Mouse (Mus musculus): ENCODE measurements around the gene Olfr160. TPM values are rescaled to one million over a fixed set of nuclear protein-coding genes. Genes with fewer than 3 reads are reported as not detected.

The Olfr160 gene
- not detected for total RNA-seq (2023)

GRCm38 (mm10) chr9:37716150-37716549 is at the start of gene Olfr160:
Gene Olfr160, minus strand, starts transcription at chr9:37716250.

GRCm38 (mm10) chr9:37744806-37745205 is 28.8 kb upstream of the Olfr160 start, which contains the start of gene Olfr874:
Gene Olfr874, plus strand, starts transcription at chr9:37745106.

GRCm38 (mm10) chr9:37669115-37669514 is 46.9 kb downstream of the Olfr160 start, which contains the start of gene Panx3:
Gene Panx3, minus strand, starts transcription at chr9:37669235.

Other genes starting within 250 kb of the Olfr160 start
- gene Msantd2, start 226.9 kb downstream of the Olfr160 start, total RNA-seq (2023) = 10 to 100 TPM; 31.0 to 41.6 TPM
- gene Esam, start 188.2 kb downstream of the Olfr160 start, total RNA-seq (2023) = not detected
- gene Vsig2, start 177.0 kb downstream of the Olfr160 start, total RNA-seq (2023) = not detected
- 1 to 10 TPM; 2.4 to 3.6 TPM for gene Nrgn, start 163.3 kb downstream of the Olfr160 start, total RNA-seq (2023)
- gene Siae, start 160.6 kb downstream of the Olfr160 start, total RNA-seq (2023) = 10 to 100 TPM; 10.4 to 12.5 TPM
- 1 to 10 TPM; 1.7 to 2.1 TPM for gene Spa17, start 102.5 kb downstream of the Olfr160 start, total RNA-seq (2023)
- 10 to 100 TPM; 53.0 to 53.5 TPM for gene Tbrg1, start 58.9 kb downstream of the Olfr160 start, total RNA-seq (2023)
- gene Panx3, start 47.0 kb downstream of the Olfr160 start, total RNA-seq (2023) = not detected
- not detected for gene Olfr874, start 28.9 kb upstream of the Olfr160 start, total RNA-seq (2023)
- not detected for gene Olfr875, start 55.6 kb upstream of the Olfr160 start, total RNA-seq (2023)
- not detected for gene Olfr876, start 86.8 kb upstream of the Olfr160 start, total RNA-seq (2023)
- not detected for gene Olfr877, start 138.0 kb upstream of the Olfr160 start, total RNA-seq (2023)
- not detected for gene Olfr145, start 180.5 kb upstream of the Olfr160 start, total RNA-seq (2023)
- gene Olfr878, start 201.6 kb upstream of the Olfr160 start, total RNA-seq (2023) = not detected